Mouse (Mus musculus) mesoderm, embryonic 11.5 days (tissue): ENCODE measurements around the gene Myg1.
"Not testable (repeated sequence)": the region's sequence is repeated elsewhere in the genome, so short reads cannot be mapped to it uniquely, and the experiment has no call there.

Source experiments
- DNase-seq: peaks from one replicate; pipeline ENCODE4 v3.0.0-alpha.2; 2012; ENCODE audit warnings: low read depth, low spot score

Gene Myg1

DNA sequence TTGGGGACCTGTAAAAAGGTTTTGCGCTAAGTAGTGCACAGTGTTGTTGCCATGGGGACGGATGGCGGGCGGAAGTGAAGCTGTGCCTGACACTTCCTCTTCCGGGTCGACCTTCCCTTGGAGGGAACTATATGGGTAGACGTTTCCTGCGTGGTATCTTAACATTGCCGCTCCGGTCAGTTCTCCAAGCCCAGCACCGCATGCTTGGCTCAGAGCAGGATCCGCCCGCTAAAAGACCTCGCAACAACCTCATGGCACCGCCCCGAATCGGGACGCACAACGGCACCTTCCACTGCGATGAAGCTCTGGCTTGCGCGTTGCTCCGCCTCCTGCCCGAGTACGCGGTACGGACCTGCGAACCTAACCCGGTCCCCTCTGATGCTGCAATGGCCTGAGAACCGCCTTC is at the start of gene Myg1:
TSS of gene Myg1 (plus strand) at position 100 of the 406 bp plus-strand sequence.
- peak; percentile 83 for DNase-seq

DNA sequence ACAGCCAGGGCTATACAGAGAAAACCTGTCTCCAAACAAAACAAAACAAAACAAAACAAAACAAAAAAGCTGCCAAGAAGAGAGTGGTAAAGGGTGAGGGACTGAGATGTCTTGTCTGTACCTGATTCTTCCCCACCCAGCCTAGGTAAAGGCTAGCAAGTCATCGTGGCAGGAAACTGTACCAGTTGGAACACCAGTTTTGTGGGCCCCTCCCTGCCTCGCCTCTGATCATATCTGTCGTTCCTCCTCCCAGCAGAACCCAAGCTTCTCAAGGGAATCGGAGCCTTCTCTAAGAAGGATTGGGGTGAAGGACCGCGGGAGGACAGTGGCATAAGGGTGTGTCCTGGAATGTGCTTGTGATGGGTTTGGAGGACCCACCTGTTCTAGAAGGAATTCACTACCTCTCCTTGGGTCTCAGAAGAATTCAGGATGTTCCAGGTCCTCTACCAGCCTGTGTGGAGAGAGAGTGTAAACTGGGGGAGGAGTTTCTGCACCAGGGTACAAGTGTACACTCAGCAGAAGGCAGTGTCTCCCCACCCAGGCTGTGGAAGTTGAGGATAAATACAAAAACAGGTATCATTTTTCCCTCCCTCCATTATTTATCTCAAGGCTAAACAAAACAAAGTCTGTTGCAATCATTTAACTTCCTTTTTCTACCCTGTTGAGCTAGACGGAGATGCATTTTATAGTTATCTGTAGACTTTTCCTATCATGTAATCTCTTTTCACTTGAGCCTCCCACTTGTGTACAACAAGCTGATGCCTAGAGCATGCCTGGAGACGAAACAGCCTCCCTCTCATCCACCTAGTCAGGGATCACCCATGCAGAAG is 48.8 kb upstream of the Myg1 start:
- no peak for DNase-seq

DNA sequence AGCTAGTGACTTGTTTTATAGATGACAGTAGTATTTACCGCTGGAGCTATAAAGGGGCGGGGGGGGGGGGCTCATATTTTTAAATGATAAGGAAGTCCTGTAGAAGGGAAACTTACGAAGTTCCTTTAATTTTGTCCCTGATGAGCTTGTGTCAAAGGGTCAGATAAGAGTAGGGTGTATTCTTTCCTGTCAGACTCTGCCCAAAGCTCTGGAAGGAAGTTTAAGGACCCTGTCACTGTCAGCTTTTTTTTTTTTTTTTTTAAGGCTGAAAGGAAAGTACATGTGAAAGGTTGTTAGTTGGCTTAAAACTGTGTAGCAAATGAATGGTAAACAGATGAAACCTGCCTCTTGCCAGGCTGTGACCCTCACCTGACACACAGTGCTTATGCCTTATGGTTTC is 47.9 kb upstream of the Myg1 start:
- DNase-seq = no peak

DNA sequence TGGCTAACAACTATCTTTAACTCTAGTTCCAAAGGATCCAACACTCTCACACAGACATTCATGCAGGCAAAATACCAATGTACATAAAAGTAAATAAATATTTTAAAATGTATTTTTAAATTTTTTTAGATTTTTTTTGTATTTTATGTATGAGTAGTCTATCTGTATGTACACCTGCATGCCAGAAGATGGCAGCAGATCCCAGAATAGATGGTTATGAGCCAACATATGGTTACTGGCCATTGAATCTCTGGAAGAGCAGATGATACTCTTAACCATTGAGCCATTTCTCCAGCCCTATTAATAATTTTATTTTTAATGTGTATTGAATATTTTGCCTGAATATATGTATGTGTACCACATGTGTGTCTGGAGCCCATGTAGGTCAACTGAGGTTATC is 44.1 kb upstream of the Myg1 start:
- DNase-seq = peak; percentile 65

DNA sequence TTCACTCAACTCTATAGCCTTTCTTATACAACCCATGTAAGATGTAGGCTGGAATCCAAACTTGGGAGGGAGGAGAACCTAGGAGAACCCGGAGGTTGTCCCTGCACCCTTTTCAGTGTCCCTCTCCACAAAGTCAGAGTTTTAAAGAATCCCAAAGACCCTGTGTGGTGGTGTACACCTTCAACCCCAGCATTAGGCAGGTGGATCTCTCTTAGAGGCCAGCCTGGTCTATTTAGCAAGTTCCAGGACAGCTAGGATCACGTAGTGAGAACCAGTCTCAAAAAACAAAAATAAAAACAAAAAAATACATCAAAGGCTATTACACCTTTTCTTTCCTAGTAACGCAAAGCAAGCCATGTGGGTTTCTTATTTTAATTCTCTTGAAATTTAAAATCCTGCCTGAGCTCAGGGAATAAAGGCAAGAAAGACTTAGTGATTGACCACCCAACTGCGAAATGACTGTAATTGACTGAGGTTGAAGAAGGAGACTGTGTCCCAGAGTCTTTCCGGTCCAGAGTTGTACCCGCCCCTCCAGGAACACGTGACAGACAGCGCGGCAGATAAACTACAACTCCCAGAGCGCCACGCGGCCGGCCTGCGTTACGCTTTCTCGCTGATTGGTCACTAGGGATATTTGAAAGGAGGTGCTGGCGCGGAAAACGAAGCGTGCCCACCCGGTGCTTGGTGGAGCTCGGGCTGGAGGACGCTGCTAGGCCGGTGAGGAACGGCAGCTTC is 35.7 kb upstream of the Myg1 start, which contains the start of gene Espl1:
TSS of gene Espl1 (plus strand) at position 634 of the 735 bp plus-strand sequence.
- peak; percentile 95 for DNase-seq

DNA sequence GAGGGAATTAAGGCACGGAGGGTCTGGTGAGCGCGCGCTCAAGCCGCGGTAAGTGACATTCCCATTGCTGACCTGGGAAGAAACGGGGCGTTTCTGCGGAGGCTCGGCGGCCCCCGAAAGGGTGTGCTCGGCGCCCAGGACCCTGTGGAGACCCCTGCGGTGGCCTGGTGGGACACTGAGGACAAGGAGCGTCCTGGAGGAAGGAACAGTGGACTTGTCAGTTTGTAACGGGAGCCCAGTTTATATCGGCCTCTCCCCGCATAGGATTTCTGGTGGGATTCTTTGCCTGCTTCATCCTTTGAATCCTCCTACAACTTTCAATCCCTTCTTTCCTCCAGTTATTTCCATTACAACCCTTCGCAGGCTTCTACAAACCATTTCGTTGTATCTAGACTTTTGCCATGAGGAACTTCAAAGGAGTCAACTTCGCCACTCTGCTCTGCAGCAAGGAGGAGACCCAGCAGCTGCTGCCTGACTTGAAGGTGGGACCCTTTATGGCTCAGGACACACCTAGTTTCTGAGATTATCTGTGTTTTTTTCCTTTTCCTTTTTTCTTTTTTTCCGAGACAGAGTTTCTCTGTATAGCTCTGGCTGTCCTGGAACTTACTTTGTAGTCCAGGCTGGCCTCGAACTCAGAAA is 35.0 kb upstream of the Myg1 start:
- DNase-seq = no peak

DNA sequence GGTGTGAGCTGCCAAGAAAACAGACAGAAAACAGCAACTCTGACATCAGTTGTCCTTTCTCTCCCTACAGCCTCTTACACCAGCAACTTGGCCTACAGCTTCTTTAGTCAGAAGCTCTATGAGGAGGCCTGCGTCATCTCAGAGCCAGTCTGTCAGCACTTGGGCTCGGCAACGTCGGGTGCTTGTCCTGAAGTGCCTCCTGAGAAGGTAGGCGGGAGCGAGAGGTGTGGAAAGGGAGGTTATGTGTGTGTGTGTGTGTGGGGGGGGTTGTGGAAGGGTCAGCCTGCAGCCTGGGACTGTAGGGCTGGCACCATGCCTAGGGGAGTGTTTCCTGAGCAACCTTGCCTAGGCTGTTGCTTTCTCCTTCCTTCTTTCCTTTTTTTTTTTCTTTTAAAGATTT is 29.0 kb upstream of the Myg1 start:
- DNase-seq = no peak

DNA sequence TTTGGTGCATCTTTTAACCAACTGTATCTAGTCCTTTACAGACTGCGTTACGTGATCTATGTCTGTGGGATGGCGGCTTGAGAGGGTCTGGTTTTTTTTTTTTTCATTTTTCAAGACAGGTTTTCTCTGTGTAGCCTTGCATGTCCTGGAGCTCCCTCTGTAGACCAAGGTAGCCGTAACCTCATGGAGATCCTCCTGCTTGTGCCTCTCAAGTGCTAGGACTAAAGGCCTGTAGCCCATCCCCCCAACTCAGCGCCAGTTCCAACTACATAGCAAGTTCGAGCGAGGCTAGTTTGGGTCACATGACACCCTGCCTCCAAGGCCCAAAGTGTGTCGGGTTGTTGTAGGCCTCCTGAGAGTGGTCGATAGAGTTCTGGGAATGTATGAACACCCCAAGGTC is 22.8 kb upstream of the Myg1 start:
- no peak for DNase-seq

DNA sequence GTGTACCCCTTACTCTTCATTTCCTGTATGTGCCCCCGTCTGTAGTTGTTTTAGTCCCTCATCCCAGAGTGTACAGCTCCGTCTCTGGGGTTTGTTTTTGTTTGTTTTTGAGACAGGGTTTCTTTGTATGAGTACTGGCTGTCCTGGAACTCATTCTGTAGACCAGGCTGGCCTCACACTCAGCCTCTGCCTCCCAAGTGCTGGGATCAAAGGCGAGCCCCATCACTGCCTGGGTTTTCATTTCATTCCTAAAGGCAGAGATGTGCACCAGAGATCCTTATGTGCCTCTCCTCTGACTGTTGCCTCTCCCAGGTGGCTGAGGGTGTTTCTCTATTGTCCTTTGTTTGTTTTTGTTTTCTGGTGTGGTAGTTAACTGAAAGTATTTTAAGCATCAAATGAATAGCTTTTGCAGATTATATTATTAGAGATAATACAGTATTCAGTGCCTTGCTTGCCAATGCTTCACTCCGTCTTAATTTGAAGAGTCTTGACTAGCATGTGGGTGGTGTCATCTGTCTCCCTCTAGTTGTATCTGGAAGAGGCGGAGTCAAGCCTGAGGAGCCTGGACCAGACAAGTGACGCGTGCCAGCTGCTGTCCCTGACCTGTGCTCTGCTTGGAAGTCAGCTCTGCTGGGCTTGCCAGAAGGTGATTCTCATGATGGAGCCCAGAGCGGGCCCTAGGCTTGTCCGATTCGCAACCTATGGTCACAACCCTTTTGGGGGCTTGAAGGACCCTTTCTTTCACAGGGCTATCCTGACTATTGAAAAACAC is 21.2 kb upstream of the Myg1 start:
- no peak for DNase-seq

DNA sequence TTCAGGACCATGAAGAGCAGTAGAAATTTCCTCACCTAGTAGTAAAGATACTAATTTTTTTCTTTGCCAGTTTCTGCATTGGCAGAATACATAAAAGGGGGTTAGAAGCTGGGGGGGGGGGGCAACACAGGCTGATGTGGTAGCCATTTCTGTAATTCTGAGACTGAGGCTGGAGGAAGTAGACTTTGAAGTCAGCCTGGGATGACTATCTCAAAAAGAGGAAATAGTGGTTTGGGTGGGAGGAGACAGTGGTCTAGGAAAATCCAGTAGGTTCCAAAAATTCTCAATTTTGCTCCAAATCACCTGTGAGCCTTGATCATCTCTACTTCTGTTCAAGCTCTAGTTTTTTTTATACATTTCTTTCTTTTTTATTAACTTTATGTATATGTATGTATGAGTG is 20.0 kb upstream of the Myg1 start:
- DNase-seq = no peak

DNA sequence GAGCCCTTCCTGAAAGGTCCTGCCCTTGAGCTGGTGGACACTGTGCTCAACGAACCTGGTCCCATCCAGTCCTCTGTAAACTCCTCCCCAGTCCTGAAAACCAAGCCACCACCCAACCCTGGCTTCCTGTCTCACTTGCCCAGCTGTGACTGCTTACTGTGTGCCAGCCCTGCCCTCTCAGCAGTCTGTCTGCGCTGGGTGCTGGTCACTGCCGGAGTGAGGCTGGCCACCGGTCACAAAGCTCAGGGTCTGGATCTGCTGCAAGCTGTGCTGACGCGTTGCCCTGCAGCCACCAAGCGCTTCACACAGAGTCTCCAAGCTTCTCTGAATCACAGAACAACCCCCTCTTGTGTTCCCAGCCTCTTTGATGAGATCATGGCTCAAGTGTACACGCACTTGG is 16.2 kb upstream of the Myg1 start:
- no peak for DNase-seq

DNA sequence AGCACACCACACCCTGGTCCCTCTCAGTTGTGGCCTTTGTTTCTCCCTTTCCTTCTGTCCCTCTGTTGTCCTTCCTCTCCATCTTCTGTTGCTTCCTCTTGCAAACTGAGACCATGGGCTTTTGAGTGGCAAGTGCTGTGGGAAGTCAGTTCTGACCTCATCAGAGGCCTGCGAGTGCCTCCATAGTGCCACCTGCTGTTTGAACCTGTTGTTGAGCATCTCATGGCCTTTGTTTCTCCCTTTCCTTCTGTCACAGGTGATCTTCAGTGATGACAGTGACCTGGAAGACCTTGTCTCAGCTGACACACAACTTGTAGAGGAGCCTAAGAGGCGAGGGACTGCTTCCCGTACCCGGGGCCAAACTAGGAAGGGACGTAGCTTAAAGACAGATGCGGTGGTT is 15.2 kb upstream of the Myg1 start:
- peak; percentile 50 for DNase-seq

DNA sequence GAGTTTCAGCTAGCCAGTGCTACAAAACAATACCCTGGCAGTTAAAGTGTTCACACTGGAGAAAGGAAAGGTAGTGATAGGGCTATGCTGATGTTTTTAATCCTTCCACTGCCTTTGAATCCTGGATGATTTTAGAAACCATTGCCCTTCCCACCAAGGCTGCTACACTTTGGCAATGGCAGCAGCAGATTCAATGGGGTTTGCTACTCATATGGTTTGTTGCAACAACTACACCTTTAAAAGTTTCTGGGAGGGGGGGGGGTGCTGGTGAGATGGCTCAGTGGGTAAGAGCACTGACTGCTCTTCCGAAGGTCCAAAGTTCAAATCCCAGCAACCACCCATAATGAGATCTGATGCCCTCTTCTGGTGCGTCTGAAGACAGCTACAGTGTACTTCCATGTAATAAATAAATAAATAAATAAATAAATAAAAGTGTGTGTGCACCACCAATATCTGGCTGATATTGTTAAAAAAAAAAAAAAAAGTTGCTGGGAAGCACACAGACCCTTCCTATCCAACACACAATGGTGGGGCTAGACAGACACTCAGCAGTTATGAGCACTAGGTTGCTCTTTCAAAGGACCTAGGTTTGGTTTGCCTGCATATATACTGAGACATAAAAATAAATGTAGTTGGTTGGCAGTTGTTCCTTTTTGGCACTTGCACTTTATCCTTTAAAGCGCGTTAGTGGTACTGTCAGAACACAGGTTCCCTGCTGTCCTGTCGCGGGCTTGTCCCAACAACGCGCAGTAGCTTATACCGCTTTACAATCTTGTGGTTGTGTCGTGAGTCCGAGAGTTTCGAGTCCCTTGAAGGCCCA is 6.6 kb upstream of the Myg1 start:
- no peak for DNase-seq

DNA sequence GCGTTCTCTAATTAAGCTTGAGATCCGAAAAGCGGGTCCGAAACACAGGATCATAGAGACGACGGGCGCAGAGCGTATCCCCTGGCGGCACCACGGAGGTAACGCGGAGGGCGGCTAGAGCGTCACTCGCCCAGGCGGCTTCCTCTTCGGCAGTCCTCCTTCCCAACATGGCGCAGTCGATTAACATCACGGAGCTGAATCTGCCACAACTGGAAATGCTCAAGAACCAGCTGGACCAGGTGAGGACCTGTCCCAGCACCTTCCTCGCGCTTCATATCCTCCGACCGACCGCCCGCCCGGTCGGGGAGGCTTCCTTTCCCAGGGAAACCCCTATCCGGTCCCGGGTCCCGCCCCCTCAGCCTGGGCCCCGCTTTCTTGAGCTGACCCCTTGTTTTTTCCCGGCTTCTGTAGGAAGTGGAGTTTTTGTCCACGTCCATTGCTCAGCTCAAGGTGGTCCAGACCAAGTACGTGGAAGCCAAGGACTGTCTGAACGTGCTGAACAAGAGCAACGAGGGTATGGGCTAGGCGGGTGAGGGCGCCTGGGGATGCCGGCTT is 5.4 kb upstream of the Myg1 start, which contains the start of gene Pfdn5:
TSS of gene Pfdn5 (plus strand) at position 95 of the 555 bp plus-strand sequence.
- DNase-seq = peak; percentile 73

DNA sequence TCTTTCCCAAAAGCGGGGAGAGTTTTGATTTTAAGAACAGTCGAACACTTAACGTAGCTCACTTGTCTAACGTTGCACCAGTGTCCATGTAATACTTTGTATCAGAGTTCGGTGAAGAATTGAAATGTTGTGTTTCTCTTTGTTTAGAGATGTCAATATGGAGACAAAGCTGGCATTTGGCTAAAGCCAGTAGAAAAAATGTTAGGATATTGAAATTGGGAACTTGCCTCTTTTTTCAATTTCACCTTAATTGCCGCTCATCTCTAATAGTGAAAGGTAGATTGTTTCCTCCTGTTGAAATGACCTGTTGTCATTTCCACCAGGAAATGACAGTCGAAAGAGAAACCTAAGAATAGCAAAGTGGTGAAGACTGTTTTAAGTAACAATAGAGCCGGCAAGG is 4.6 kb upstream of the Myg1 start:
- no peak for DNase-seq

DNA sequence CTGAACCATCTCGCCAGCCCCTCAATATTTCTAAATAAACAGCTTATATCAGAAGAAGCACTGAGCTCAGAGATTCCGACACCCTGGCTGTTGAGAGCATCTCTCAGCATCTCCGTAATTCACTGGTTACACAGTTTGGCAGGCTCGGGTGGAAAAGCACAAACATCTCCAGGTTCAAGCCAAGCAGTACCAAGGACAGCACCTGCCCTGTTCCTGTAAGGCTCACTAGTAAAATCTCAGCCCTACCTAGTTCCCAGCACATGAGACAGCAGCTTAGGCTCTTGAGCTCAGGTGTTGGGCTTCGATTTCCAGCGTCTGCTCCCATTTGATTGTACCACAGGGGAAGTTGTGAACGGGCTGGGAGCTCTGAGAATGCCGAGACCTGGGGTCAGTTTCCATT is 3.7 kb downstream of the Myg1 start:
- DNase-seq = no peak

DNA sequence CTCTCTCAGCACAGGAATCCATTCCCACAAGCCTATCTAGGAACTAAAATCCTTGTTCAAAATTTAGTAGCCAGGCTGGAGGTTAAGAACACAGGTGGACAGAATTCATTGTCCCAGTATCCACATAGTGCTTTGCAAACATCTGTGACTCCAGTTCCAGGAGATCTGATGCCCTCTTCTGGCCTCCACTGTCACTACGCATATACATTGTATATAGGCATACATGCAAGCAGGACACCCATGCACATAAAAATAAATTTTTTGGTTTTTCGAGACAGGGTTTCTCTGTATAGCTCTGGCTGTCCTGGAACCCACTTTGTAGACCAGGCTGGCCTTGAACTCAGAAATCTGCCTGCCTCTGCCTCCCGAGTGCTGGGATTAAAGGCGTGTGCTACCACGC is 4.4 kb downstream of the Myg1 start:
- not testable (repeated sequence) for DNase-seq

DNA sequence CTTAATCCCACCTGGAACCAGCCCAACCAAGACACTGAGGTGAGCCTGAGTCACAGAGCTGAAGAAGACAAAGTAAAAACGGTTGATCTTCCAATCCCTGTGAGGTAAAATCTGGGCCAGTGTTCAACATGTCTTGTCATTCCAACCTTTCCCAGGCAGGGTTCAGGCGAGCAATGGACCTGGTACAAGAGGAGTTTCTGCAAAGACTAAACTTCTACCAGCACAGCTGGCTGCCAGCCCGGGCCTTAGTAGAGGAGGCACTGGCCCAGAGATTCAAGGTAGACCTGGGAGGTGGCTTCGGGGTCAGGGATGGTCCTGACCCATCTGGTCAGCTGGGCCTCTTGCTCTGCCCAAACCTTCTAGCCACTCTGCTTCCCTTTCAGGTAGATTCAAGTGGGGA is 5.4 kb downstream of the Myg1 start:
- no peak for DNase-seq

DNA sequence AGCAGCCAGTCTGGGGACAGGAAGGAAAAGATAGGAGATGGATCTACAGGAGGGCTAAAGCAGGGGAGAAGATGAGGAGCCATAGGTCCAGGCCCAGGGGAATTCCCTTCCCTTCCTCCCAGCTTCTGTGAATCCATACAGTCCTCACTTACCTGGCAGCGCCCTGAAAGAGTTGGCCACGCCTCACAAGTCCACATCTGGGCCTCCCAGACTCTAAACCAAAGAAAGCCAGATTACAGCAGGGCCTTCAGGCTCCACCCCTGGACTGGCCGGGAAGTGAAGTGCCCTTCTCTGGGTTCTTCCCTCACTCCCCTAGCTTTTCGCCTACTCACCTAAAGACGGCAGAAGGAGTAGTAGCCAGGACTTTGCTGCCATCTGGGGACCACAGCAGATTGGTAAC is 8.1 kb downstream of the Myg1 start:
- DNase-seq = no peak

DNA sequence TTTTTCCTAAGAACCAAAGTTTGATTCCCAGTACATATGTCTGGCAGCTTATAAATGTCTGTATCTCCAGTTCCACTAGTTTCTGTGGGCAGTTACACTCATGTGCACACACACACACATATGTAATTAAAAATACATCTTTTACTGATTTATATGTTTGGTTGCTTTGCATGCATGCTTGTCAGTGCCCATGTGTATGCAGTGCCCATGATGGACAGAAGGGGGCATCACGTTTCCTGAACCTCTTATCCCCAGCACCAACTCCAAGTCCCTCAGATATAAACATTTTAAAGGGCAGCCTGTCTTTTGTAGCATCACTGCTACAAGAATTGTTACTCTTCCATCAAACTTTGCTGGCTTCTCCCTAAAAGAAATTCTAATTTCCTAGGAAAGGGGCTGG is 10.1 kb downstream of the Myg1 start:
- peak; percentile 65 for DNase-seq

DNA sequence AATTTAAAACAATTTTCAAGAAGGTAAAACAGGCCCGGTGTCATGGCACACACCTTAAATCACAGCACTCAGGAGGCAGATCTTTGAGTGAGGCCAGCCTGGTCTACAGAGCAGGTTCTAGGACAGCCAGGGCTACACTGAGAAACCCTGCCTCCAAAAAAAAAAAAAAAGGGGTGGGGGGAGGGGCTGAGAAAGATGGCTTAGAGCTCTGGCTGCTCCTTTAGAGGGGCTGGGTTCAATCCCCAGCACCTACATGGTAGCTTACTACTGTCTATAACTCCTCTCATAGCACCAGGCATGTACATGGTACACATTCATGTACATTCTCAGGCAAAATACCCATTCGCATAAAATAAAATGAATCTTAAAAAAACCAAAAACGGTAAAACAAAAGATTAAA is 13.0 kb downstream of the Myg1 start:
- DNase-seq = no peak
